Mouse (Mus musculus): ENCODE results near the gene Gm4737. TPM values are rescaled to one million over a fixed set of nuclear protein-coding genes. Genes with fewer than 3 reads are reported as not detected.

Gene Gm4737
- polyA plus RNA-seq, 1 experiment from 2014 or later, result 2.3 TPM

GRCm38 (mm10) chr16:46109536-46109935 is 45.3 kb downstream of the Gm4737 start:
- Histone ChIP-seq H3K9me3 (ENCODE audit: control insufficient read depth, low read length) (no peaks in the 10 kb centered on the region), H3K4me1 (ENCODE audit: control insufficient read depth in 2 of 2, insufficient read depth in 2 of 2, low read length in 2 of 2) (peaks cover 0 to 3% of the 10 kb centered on the region in 2 experiments; a peak in 1 of 4 replicates)
- 28% methylated on average over 8 of the region's 8 CpGs for WGBS

GRCm38 (mm10) chr16:46107431-46107830 is 47.4 kb downstream of the Gm4737 start:
- no peaks in the 10 kb centered on the region for H3K9me3 ChIP-seq (ENCODE audit: control insufficient read depth, low read length)
- no peak overlapping the region for H3K27ac ChIP-seq (replicated peaks in 1 of 2; ENCODE audit: control insufficient read depth in 1 of 2, insufficient read depth in 1 of 2, low read depth in 2 of 2, low read length in 2 of 2)
- WGBS, result 62% methylated on average over 4 of the region's 4 CpGs
- no peak overlapping the region for H3K4me3 ChIP-seq (ENCODE audit: control insufficient read depth in 1 of 2, insufficient read depth in 1 of 2, low read depth in 1 of 2, low read length in 2 of 2)
- no peaks in the 10 kb centered on the region for H3K36me3 ChIP-seq (ENCODE audit: control insufficient read depth, insufficient read depth, low read length)
- ATAC-seq (ENCODE audit: insufficient number of reproducible peaks, insufficient read depth, low FRiP score, low read depth), result no peak
- no peak overlapping the region for H3K4me2 ChIP-seq (ENCODE audit: low read length)
- H3K27me3 ChIP-seq (ENCODE audit: control insufficient read depth, insufficient read depth, low read length), result no peaks in the 10 kb centered on the region
- H3K4me1 ChIP-seq (ENCODE audit: control insufficient read depth in 2 of 2, insufficient read depth in 2 of 2, low read length in 2 of 2), result peaks cover 0 to 6% of the 10 kb centered on the region in 2 experiments; a peak in 1 of 4 replicates
- H3K9ac ChIP-seq (ENCODE audit: low read length), result no peak overlapping the region

More at GRCm38 (mm10) chr16:46109536-46109935, 45.3 kb downstream of the Gm4737 start:
- Histone ChIP-seq H3K27me3 (ENCODE audit: control insufficient read depth, insufficient read depth, low read length) (no peaks in the 10 kb centered on the region), H3K4me3 (ENCODE audit: control insufficient read depth in 1 of 2, insufficient read depth in 1 of 2, low read depth in 1 of 2, low read length in 2 of 2) (no peak overlapping the region), H3K9ac (ENCODE audit: low read length) (no peak overlapping the region), H3K27ac (replicated peaks in 1 of 2; ENCODE audit: control insufficient read depth in 1 of 2, insufficient read depth in 1 of 2, low read depth in 2 of 2, low read length in 2 of 2) (no peak overlapping the region), H3K4me2 (ENCODE audit: low read length) (no peak overlapping the region), H3K36me3 (ENCODE audit: control insufficient read depth, insufficient read depth, low read length) (no peaks in the 10 kb centered on the region)
- no peak for ATAC-seq (ENCODE audit: insufficient number of reproducible peaks, insufficient read depth, low FRiP score, low read depth)

- H3K4me2 ChIP-seq (ENCODE audit: low read length), result no peak overlapping the region
- H3K9me3 ChIP-seq (ENCODE audit: control insufficient read depth, low read length), result no peaks in the 10 kb centered on the region
- 63% methylated on average over 9 of the region's 9 CpGs for WGBS
- no peaks in the 10 kb centered on the region for H3K36me3 ChIP-seq (ENCODE audit: control insufficient read depth, insufficient read depth, low read length)
- H3K27me3 ChIP-seq (ENCODE audit: control insufficient read depth, insufficient read depth, low read length), result no peaks in the 10 kb centered on the region
- ATAC-seq (ENCODE audit: insufficient number of reproducible peaks, insufficient read depth, low FRiP score, low read depth), result no peak
- H3K27ac ChIP-seq (replicated peaks in 1 of 2; ENCODE audit: control insufficient read depth in 1 of 2, insufficient read depth in 1 of 2, low read depth in 2 of 2, low read length in 2 of 2), result no peak overlapping the region
- no peak overlapping the region for H3K9ac ChIP-seq (ENCODE audit: low read length)
- H3K4me1 ChIP-seq (ENCODE audit: control insufficient read depth in 2 of 2, insufficient read depth in 2 of 2, low read length in 2 of 2), result peaks cover 0 to 6% of the 10 kb centered on the region in 2 experiments; a peak in 1 of 4 replicates
- no peak overlapping the region for H3K4me3 ChIP-seq (ENCODE audit: control insufficient read depth in 1 of 2, insufficient read depth in 1 of 2, low read depth in 1 of 2, low read length in 2 of 2)
Measured at GRCm38 (mm10) chr16:46104491-46104890, 50.4 kb downstream of the Gm4737 start.

Other genes starting within 250 kb of the Gm4737 start
- 39.2 and 42.9 TPM in 2 replicates for gene Phldb2, start 201.5 kb downstream of the Gm4737 start, polyA plus RNA-seq (2014; fragmentation: Nextera tagmentation; extraction: Ambion mirVana)
- 0.28 and 0.50 TPM in 2 replicates for gene Plcxd2, start 144.9 kb downstream of the Gm4737 start, polyA plus RNA-seq (2014; fragmentation: Nextera tagmentation; extraction: Ambion mirVana)
- gene Cd96, start 34.8 kb downstream of the Gm4737 start, polyA plus RNA-seq (2014; fragmentation: Nextera tagmentation; extraction: Ambion mirVana), result not detected in 2 replicates